Mouse (Mus musculus): ENCODE results near the gene Chst11. TPM values are rescaled to one million over a fixed set of nuclear protein-coding genes. Genes with fewer than 3 reads are reported as not detected.

Gene Chst11
- polyA plus RNA-seq, 1 experiment: 4.3 TPM

DNA sequence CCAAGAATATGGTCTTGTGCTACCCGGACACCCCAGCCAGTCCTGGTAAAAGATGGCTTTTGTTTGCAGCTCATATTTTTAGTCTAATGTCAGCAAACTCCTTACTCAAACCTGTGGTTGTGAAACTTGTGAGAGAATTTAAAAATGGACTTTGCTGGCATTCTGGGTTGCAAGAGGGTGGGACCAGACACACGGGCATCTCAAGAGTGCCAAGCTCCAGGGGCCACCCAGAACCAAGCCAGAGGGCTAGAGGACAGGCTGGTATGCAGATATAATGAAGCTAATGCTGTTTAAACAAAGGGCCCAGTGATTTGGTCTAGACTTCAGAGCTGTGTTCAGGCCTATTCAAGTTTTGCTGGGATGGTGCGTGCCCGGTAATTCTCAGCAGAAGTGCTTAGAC, 2.1 kb downstream of the Chst11 start:
- WGBS: 28% methylated on average over 4 of the region's 4 CpGs
- no peak for DNase-seq (ENCODE audit: low read depth, low spot score)

GRCm38 (mm10) chr10:82989418-82990025, 4.2 kb downstream of the Chst11 start:
- WGBS: 59% methylated on average over 13 of the region's 13 CpGs
- DNase-seq (ENCODE audit: low read depth, low spot score): no peak

DNA sequence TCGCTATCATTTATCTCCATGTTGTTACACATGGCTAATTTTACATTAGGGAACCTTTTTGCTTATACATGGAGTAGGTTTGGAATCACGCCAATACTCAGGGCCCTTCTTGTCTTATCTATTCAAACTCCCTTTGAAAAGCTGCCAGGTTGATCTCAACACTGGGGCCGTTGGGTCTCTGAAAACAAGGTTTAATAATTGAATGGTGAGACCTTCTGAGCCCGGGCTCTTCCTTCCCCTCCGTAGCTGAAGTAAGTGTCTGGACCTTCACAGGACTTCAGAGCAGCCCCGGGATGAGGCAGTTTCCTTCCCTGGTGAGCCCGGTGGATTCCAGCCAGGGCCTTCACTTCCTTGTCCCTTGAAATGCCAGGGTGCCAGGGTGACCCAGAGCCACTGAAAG, 5.6 kb downstream of the Chst11 start:
- no peak for DNase-seq (ENCODE audit: low read depth, low spot score)
- WGBS: 22% methylated on average over 7 of the region's 7 CpGs

- no peak for DNase-seq (ENCODE audit: low read depth, low spot score)
- WGBS: 87% methylated on average over 10 of the region's 10 CpGs
These were observed 6.6 kb downstream of the Chst11 start for GRCm38 (mm10) chr10:82991756-82992519.

DNA sequence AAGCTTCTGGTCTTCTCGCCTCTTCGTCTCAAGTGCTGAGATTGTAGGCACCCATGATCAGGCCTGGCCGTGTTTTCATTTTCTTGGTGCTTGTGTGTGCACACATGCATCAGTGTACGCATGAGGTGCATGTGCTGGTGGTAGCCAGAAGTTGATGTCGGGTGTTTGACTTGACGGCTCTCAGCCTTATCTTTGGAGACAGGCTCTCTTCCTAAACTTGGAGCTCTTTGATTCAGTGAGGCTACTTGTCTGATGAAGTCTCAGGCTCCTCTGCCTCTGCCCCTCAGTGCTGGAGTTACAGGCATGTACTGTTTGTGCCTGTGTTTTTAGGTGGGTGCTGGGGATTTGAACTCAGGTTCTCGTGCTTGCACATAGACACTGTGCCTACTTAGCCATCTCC, 9.0 kb downstream of the Chst11 start:
- no peak for DNase-seq (ENCODE audit: low read depth, low spot score)
- WGBS: 95% methylated on average over 7 of the region's 7 CpGs

GRCm38 (mm10) chr10:82997460-82997859, 12.2 kb downstream of the Chst11 start:
- 88% methylated on average over 6 of the region's 6 CpGs for WGBS
- DNase-seq (ENCODE audit: low read depth, low spot score): no peak

DNA sequence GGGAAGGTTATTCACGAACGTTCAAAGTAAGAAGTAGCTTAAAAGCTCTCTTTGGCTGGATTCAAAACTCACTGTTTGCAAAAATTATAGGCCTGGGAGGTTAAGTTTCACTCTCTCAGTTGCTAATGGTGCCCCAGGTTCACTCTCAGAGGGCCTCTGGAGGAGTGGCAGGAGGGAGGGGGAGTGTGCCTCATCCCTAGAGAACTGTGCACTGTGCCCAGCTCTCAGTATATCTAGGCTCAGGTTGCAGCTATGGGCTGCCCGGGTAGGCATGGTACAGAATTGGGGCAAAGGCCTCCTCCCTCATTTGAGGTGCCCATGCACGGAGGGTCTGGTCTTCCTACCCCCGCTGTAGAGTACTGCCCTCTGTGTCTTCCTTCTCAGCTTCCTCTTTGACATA, 14.9 kb downstream of the Chst11 start:
- DNase-seq (ENCODE audit: low read depth, low spot score): no peak
- 67% methylated on average over 5 of the region's 5 CpGs for WGBS

GRCm38 (mm10) chr10:83000721-83001120, 15.4 kb downstream of the Chst11 start:
- DNase-seq (ENCODE audit: low read depth, low spot score): no peak
- 99% methylated on average over 2 of the region's 2 CpGs for WGBS

GRCm38 (mm10) chr10:83003899-83004298, 18.6 kb downstream of the Chst11 start:
- WGBS: 94% methylated on average over 7 of the region's 7 CpGs
- no peak for DNase-seq (ENCODE audit: low read depth, low spot score)

DNA sequence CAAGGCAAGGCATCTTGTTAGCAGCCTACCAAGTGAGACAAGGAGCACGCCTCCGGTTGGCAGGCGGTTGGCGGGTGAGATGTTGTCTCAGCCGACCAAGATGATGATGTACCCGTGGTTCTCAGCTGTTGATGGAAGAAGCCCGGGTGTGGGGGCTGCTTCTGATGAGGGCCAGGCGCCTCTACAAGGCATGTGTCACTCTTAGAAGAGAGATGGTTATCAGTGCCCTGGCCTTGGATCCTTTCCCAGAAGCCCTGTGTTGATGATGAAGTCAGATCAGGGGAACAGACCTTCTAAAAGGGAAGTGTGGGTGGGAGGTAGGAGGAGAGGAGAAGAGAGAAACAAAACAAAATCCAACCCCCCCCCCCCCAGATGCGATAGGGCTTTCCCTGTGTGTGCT, 19.1 kb downstream of the Chst11 start:
- 65% methylated on average over 9 of the region's 9 CpGs for WGBS
- DNase-seq (ENCODE audit: low read depth, low spot score): no peak

- DNase-seq (ENCODE audit: low read depth, low spot score): no peak
- WGBS: 76% methylated on average over 4 of the region's 4 CpGs
These were observed 19.7 kb downstream of the Chst11 start for GRCm38 (mm10) chr10:83005003-83005402.

GRCm38 (mm10) chr10:83006258-83006657, 21.0 kb downstream of the Chst11 start:
- DNase-seq (ENCODE audit: low read depth, low spot score): no peak
- 86% methylated on average over 8 of the region's 8 CpGs for WGBS

DNA sequence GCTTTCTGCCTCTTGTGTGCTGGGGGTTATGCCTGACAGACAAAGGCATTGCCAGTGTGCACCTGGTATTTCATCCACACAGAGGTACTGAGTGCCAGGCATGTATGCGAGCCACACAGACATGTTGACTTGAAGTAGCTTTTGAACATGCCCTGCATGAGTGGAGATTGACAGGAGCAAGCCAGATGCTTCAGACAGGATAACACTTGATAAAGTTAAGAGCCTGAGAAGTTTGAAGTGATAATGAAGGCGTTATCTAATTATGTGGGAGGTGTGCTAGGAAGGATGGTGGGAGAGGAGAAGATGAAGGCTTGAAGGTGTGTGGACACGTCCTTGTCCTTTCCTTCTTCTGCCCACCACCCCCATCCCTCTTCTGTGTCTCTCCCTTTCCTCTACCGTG, 28.7 kb downstream of the Chst11 start:
- no peak for DNase-seq (ENCODE audit: low read depth, low spot score)
- WGBS: 90% methylated on average over 4 of the region's 4 CpGs

GRCm38 (mm10) chr10:83015919-83016318, 30.6 kb downstream of the Chst11 start:
- no peak for DNase-seq (ENCODE audit: low read depth, low spot score)
- WGBS: 94% methylated on average over 3 of the region's 3 CpGs

GRCm38 (mm10) chr10:83016779-83017178, 31.5 kb downstream of the Chst11 start:
- no peak for DNase-seq (ENCODE audit: low read depth, low spot score)
- 77% methylated on average over 13 of the region's 13 CpGs for WGBS

DNA sequence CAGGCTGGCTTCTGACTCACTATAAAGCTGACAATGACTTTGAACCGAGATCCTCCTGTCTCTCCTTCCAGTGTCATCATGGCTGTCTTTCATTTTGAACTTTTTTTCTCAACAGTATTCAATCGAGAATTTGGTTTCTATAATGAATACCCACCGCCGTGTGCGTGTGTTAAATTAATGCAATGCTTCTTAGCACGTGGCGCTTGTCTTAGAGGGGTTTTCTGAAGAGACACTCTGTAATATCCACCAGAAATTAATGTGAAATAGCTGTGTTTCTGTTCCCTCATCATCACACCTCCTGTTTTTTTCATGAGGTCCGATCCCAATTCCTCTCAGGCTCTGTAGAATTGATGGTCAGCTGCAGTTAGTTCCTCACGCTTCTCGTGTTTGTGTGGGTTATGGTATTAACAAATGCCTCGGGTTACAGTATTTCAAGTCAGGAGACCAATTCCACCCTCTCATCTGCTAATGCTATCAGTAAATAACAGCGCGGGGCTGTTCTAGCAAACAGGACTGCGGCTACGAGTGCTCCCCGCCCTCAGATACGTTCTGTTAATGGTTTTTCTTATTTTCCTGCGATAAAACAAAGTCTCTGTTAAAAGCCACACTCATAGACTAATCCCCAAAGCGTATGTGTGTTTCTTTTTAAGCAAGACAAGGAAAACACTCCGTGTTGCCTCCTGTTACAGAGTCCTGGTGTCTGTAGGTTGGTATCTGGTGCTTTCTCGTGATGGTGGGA, 32.6 kb downstream of the Chst11 start:
- 78% methylated on average over 21 of the region's 21 CpGs for WGBS
- no peak for DNase-seq (ENCODE audit: low read depth, low spot score)

GRCm38 (mm10) chr10:83018521-83018920, 33.2 kb downstream of the Chst11 start:
- DNase-seq (ENCODE audit: low read depth, low spot score): no peak
- WGBS: 85% methylated on average over 4 of the region's 5 CpGs

- 84% methylated on average over 19 of the region's 19 CpGs for WGBS
- no peak for DNase-seq (ENCODE audit: low read depth, low spot score)
These were observed 34.4 kb downstream of the Chst11 start for GRCm38 (mm10) chr10:83019497-83020270.

GRCm38 (mm10) chr10:83022616-83023015, 37.3 kb downstream of the Chst11 start:
- DNase-seq (ENCODE audit: low read depth, low spot score): no peak
- WGBS: 90% methylated on average over 1 of the region's 1 CpGs

DNA sequence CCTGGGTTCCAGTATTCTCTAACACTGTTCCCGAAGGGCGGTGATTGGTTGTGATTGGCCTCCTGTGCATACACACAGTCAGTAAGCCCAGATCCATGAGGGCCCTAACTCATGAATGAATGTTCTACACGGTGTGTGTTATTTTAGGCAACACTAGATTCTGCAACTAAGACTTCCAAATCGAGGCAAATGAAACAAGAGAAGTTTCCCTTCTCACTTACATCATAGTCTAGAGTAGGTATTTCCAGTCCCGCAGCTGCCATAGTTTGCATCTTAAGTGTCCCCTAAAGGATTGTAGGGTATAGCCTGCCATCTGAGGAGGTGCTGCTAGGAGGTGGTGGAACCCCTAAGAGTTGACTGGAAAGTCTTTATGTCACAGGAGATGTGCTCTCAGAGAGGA, 40.9 kb downstream of the Chst11 start:
- 84% methylated on average over 5 of the region's 5 CpGs for WGBS
- DNase-seq (ENCODE audit: low read depth, low spot score): no peak
